Mouse (Mus musculus): ENCODE data around the gene Ephx1. TPM values are rescaled to one million over a fixed set of nuclear protein-coding genes. Genes with fewer than 3 reads are reported as not detected.

Gene Ephx1
- total RNA-seq (2014; rRNA removed; ENCODE audit: low replicate concordance), result 6.9 and 13.4 TPM in 2 replicates
- 10.2 and 10.6 TPM in 2 replicates for polyA plus RNA-seq (2015; fragmentation: Nextera tagmentation; extraction: Ambion mirVana)

GRCm38 (mm10) chr1:181020756-181021487, at the start of gene Ephx1:
Gene Ephx1 (minus strand): TSS chr1:181020904.
- 39% methylated on average over 5 of the region's 5 CpGs for WGBS
- Histone ChIP-seq H3K9ac (replicated peaks; ENCODE audit: low read depth, low read length) (no peak within 1 kb of the TSS), H3K27ac (ENCODE audit: low read depth) (no peak within 1 kb of the TSS), H3K4me3 (ENCODE audit: low read depth, low read length) (no peak within 1 kb of the TSS), H3K4me1 (ENCODE audit: control insufficient read depth, insufficient read depth) (peaks cover 3% of the 10 kb centered on the region), H3K36me3 (replicated peaks; ENCODE audit: control insufficient read depth, insufficient read depth, low read length) (no peaks in the 10 kb centered on the region), H3K4me2 (ENCODE audit: low read depth, low read length) (no peak within 1 kb of the TSS), H3K9me3 (replicated peaks; ENCODE audit: control insufficient read depth, low read length) (no peaks in the 10 kb centered on the region), H3K27me3 (ENCODE audit: control insufficient read depth, insufficient read depth, low read length) (no peaks in the 10 kb centered on the region)
- no peak for TF ChIP-seq EP300 (IDR thresholded peaks at IDR 0.05; ENCODE audit: low read depth)
- TF ChIP-seq CTCF (IDR thresholded peaks at IDR 0.05; ENCODE audit: low read depth), result no peak
- DNase-seq (ENCODE audit: low spot score), result no peak
- ATAC-seq (ENCODE audit: insufficient read depth, low read depth), result no peak

DNA sequence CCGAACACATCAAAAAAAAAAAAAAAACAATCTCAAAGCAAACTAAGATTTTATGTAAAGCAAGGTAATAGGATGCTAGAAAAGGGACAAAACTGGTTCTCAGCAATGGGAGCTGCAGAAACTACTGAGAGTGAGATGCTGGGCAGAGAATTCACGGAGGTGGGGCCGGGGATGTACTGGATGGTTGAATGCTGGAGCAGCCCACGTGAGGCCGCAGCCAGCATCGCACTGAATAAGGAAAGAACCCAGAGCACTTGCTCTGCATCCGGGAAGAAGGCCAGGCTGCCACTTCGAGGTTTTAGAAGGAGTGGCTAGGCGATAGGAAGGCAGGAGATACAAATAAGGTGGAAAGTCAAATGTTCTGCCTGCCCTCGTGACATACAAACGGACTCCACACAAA, 49.0 kb upstream of the Ephx1 start:
- H3K27ac ChIP-seq (ENCODE audit: low read depth), result no peak overlapping the region
- H3K9me3 ChIP-seq (replicated peaks; ENCODE audit: control insufficient read depth, low read length), result no peaks in the 10 kb centered on the region
- TF ChIP-seq EP300 (IDR thresholded peaks at IDR 0.05; ENCODE audit: low read depth), result no peak
- H3K36me3 ChIP-seq (replicated peaks; ENCODE audit: control insufficient read depth, insufficient read depth, low read length), result no peaks in the 10 kb centered on the region
- no peak overlapping the region for H3K4me3 ChIP-seq (ENCODE audit: low read depth, low read length)
- no peak for DNase-seq (ENCODE audit: low spot score)
- WGBS, result 61% methylated on average over 11 of the region's 11 CpGs
- ATAC-seq (ENCODE audit: insufficient read depth, low read depth), result no peak
- no peak overlapping the region for H3K9ac ChIP-seq (replicated peaks; ENCODE audit: low read depth, low read length)
- H3K4me1 ChIP-seq (ENCODE audit: control insufficient read depth, insufficient read depth), result no peaks in the 10 kb centered on the region
- H3K27me3 ChIP-seq (ENCODE audit: control insufficient read depth, insufficient read depth, low read length), result no peaks in the 10 kb centered on the region
- H3K4me2 ChIP-seq (ENCODE audit: low read depth, low read length), result no peak overlapping the region

GRCm38 (mm10) chr1:181068344-181068743, 47.6 kb upstream of the Ephx1 start:
- DNase-seq (ENCODE audit: low spot score), result no peak
- H3K27me3 ChIP-seq (ENCODE audit: control insufficient read depth, insufficient read depth, low read length), result no peaks in the 10 kb centered on the region
- no peaks in the 10 kb centered on the region for H3K9me3 ChIP-seq (replicated peaks; ENCODE audit: control insufficient read depth, low read length)
- H3K27ac ChIP-seq (ENCODE audit: low read depth), result no peak overlapping the region
- no peak overlapping the region for H3K4me3 ChIP-seq (ENCODE audit: low read depth, low read length)
- no peak overlapping the region for H3K4me2 ChIP-seq (ENCODE audit: low read depth, low read length)
- WGBS, result 65% methylated on average over 1 of the region's 1 CpGs
- ATAC-seq (ENCODE audit: insufficient read depth, low read depth), result no peak
- TF ChIP-seq CTCF (IDR thresholded peaks at IDR 0.05; ENCODE audit: low read depth) (no peak), EP300 (IDR thresholded peaks at IDR 0.05; ENCODE audit: low read depth) (no peak)
- no peaks in the 10 kb centered on the region for H3K36me3 ChIP-seq (replicated peaks; ENCODE audit: control insufficient read depth, insufficient read depth, low read length)
- H3K4me1 ChIP-seq (ENCODE audit: control insufficient read depth, insufficient read depth), result no peaks in the 10 kb centered on the region
- H3K9ac ChIP-seq (replicated peaks; ENCODE audit: low read depth, low read length), result no peak overlapping the region

- no peaks in the 10 kb centered on the region for H3K27me3 ChIP-seq (ENCODE audit: control insufficient read depth, insufficient read depth, low read length)
- H3K9me3 ChIP-seq (replicated peaks; ENCODE audit: control insufficient read depth, low read length), result no peaks in the 10 kb centered on the region
- H3K36me3 ChIP-seq (replicated peaks; ENCODE audit: control insufficient read depth, insufficient read depth, low read length), result no peaks in the 10 kb centered on the region
- no peak overlapping the region for H3K27ac ChIP-seq (ENCODE audit: low read depth)
- no peak overlapping the region for H3K4me3 ChIP-seq (ENCODE audit: low read depth, low read length)
- H3K9ac ChIP-seq (replicated peaks; ENCODE audit: low read depth, low read length), result no peak overlapping the region
- WGBS, result 53% methylated on average over 6 of the region's 6 CpGs
- ATAC-seq (ENCODE audit: insufficient read depth, low read depth) (no peak), DNase-seq (ENCODE audit: low spot score) (no peak)
- H3K4me2 ChIP-seq (ENCODE audit: low read depth, low read length), result no peak overlapping the region
- H3K4me1 ChIP-seq (ENCODE audit: control insufficient read depth, insufficient read depth), result no peaks in the 10 kb centered on the region
- no peak for TF ChIP-seq EP300 (IDR thresholded peaks at IDR 0.05; ENCODE audit: low read depth)
- TF ChIP-seq CTCF (IDR thresholded peaks at IDR 0.05; ENCODE audit: low read depth), result no peak
Observed at GRCm38 (mm10) chr1:181064648-181065047, 43.9 kb upstream of the Ephx1 start.

DNA sequence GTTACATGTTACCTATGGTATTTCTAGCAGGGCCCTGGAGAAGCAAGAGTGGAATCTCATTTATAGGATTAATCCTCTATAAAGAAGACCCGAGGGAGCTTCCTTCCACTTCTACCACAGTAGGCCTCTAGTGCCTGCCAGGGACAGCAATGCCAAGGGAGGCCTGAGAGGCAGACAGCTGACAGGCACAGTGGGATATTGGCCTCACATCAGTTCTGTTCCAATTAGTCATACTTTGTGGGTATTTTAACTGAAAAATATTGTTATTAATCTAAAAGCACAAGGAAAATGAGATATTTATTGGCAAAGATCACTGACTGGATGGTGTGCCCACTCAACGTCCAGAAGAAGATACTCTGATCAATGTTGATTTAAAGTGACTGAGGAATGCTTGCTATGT, 43.3 kb upstream of the Ephx1 start:
- WGBS, result 59% methylated on average over 2 of the region's 2 CpGs
- no peak for DNase-seq (ENCODE audit: low spot score)
- Histone ChIP-seq H3K9ac (replicated peaks; ENCODE audit: low read depth, low read length) (no peak overlapping the region), H3K9me3 (replicated peaks; ENCODE audit: control insufficient read depth, low read length) (no peaks in the 10 kb centered on the region), H3K4me3 (ENCODE audit: low read depth, low read length) (no peak overlapping the region), H3K36me3 (replicated peaks; ENCODE audit: control insufficient read depth, insufficient read depth, low read length) (no peaks in the 10 kb centered on the region), H3K27me3 (ENCODE audit: control insufficient read depth, insufficient read depth, low read length) (no peaks in the 10 kb centered on the region), H3K27ac (ENCODE audit: low read depth) (no peak overlapping the region), H3K4me2 (ENCODE audit: low read depth, low read length) (no peak overlapping the region), H3K4me1 (ENCODE audit: control insufficient read depth, insufficient read depth) (no peaks in the 10 kb centered on the region)
- no peak for ATAC-seq (ENCODE audit: insufficient read depth, low read depth)
- no peak for TF ChIP-seq CTCF (IDR thresholded peaks at IDR 0.05; ENCODE audit: low read depth)
- TF ChIP-seq EP300 (IDR thresholded peaks at IDR 0.05; ENCODE audit: low read depth), result no peak
